Mouse (Mus musculus) embryonic fibroblast, embryonic 13.5 days (primary cell): Measurements from ENCODE around the gene Polr2l. TPM values are rescaled to one million over a fixed set of nuclear protein-coding genes. Genes with fewer than 3 reads are reported as not detected.

Source experiments
- H3K27ac ChIP-seq: 2 replicates; pipeline ENCODE4 v1.5.1; 2012; ENCODE audit warnings: low read length, control low read depth, inconsistent platforms; ENCODE audit not compliant: insufficient read depth
- H3K4me1 ChIP-seq: 2 replicates; pipeline ENCODE4 v1.6.1; 2011; ENCODE audit warnings: low read length; ENCODE audit not compliant: control insufficient read depth, insufficient read depth
- H3K4me3 ChIP-seq: 2 replicates; pipeline ENCODE4 v1.5.1; 2011; ENCODE audit warnings: mild to moderate bottlenecking, control low read depth, low read length; ENCODE audit not compliant: insufficient read depth
- CTCF ChIP-seq: IDR thresholded peaks from 2 replicates; pipeline ENCODE4 v1.5.1; 2011; ENCODE audit warnings: mild to moderate bottlenecking, control low read depth, low read length, moderate library complexity, borderline replicate concordance; ENCODE audit not compliant: insufficient read depth
- POLR2A ChIP-seq: IDR thresholded peaks from 2 replicates; pipeline ENCODE4 v1.6.1; 2011; ENCODE audit warnings: low read depth, mild to moderate bottlenecking, control low read depth, low read length, moderate library complexity
- polyA plus RNA-seq: library from polyadenylated mRNA; stranded (reverse); fragments of >200 nt; gene quantifications from 2 replicates; pipeline ENCODE4 v1.2.4, GENCODE M21; 2011; ENCODE audit warnings: low read depth; ENCODE audit not compliant: missing spikeins, insufficient read length

Polr2l gene
- polyA plus RNA-seq, 1 experiment: 13.1 TPM

DNA sequence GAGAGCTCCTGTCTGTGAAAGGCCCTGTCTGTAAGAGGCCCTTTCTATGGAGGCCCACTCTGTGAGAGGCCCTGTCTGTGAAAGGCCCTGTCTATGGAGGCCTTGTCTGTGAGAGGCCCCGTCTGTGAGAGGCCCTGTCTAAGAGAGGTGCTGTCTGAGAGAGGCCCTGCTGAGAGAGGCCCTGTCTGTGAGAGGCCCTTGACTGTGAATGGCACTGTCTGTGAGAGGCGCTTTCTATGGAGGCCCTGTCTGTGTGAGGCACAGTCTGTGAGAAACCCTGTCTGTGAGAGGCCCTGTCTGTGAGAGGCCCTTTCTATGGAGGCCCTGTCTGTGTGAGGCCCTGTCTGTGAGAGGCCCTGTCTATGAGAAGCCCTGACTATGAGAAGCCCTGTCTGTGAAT lies 31.3 kb upstream of the Polr2l start:
- Histone ChIP-seq H3K27ac (no peak overlapping the region), H3K4me1 (no peaks in the 10 kb centered on the region), H3K4me3 (no peak overlapping the region)
- TF ChIP-seq CTCF (no peak), POLR2A (no peak)

- Histone ChIP-seq H3K4me3 (no peak overlapping the region), H3K27ac (no peak overlapping the region), H3K4me1 (no peaks in the 10 kb centered on the region)
- TF ChIP-seq POLR2A: no peak
- no peak for TF ChIP-seq CTCF
Measured at GRCm38 (mm10) chr7:141502556-141502905, 27.6 kb upstream of the Polr2l start.

GRCm38 (mm10) chr7:141501820-141502555 lies 27.1 kb upstream of the Polr2l start:
- no peaks in the 10 kb centered on the region for H3K4me1 ChIP-seq
- no peak overlapping the region for H3K4me3 ChIP-seq
- H3K27ac ChIP-seq: no peak overlapping the region
- TF ChIP-seq CTCF (no peak), POLR2A (no peak)

GRCm38 (mm10) chr7:141497600-141497999 lies 22.7 kb upstream of the Polr2l start:
- H3K4me1 ChIP-seq: no peaks in the 10 kb centered on the region
- H3K4me3 ChIP-seq: no peak overlapping the region
- H3K27ac ChIP-seq: no peak overlapping the region
- no peak for TF ChIP-seq POLR2A
- TF ChIP-seq CTCF: no peak

DNA sequence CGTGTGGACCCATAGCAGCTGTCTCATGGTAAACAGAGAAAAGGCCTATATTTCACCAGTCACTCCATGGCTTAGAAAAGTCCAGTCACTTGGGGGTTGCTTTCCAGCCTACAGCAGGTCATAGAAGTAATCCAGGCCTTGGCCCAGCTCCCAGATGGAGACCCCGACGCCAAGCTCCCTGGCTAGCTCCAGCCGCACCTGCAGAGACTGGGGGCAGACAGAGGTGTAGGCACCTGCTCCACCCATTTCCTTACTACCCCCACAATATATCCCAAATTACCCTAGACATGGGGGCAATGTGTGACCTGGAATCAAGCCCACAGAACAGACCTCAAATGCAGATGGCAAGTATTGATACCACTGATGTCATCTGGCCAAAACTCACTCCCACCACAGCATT lies 21.0 kb upstream of the Polr2l start:
- Histone ChIP-seq H3K4me1 (no peaks in the 10 kb centered on the region), H3K27ac (no peak overlapping the region), H3K4me3 (no peak overlapping the region)
- TF ChIP-seq POLR2A (no peak), CTCF (no peak)

DNA sequence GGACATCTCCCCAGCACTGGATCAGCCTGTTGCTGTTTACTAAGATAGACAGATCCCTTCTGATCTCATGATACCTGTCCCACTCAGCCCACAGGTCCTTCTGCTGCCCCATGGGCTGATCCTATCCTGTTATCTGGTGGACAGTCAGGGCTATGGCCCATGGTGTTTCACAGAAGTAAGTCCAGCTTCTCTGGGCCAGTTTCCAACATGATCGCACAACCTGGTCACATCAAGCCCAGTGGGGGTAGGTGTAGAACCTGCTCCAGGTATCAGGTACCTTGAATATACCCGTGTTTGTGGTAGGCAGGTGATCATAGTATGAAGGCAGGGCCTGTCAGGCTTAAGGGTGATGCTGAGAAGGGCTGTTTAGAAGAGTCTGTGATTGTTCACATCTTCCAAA lies 20.4 kb upstream of the Polr2l start:
- Histone ChIP-seq H3K4me3 (no peak overlapping the region), H3K27ac (no peak overlapping the region), H3K4me1 (no peaks in the 10 kb centered on the region)
- no peak for TF ChIP-seq CTCF
- TF ChIP-seq POLR2A: no peak

- no peaks in the 10 kb centered on the region for H3K4me1 ChIP-seq
Measured at GRCm38 (mm10) chr7:141493729-141494128, 18.8 kb upstream of the Polr2l start.

DNA sequence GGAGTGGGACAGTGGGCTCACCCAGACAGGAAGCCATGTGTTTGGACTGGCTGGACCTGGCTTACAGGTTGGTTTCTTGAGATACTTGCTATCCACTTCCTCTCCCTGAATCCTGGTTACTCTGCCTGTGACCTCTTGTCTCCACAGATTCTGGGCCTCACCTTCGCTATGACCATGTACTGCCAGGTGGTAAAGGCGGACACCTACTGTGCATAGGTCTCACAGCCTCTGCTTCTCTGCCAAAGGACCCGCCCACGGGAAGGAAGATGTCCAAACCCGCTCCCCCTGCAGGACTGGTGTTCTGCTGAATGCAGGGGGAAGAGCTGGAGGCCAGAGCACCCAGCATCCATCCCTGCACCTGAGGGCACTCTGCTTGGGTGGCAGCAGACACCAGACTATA lies 17.8 kb upstream of the Polr2l start:
- H3K27ac ChIP-seq: no peak overlapping the region
- no peak for TF ChIP-seq CTCF
- no peak for TF ChIP-seq POLR2A
- H3K4me3 ChIP-seq: no peak overlapping the region
- no peaks in the 10 kb centered on the region for H3K4me1 ChIP-seq

More at GRCm38 (mm10) chr7:141493729-141494128, 18.8 kb upstream of the Polr2l start:
- Histone ChIP-seq H3K4me3 (no peak overlapping the region), H3K27ac (no peak overlapping the region)
- TF ChIP-seq CTCF (no peak), POLR2A (no peak)

DNA sequence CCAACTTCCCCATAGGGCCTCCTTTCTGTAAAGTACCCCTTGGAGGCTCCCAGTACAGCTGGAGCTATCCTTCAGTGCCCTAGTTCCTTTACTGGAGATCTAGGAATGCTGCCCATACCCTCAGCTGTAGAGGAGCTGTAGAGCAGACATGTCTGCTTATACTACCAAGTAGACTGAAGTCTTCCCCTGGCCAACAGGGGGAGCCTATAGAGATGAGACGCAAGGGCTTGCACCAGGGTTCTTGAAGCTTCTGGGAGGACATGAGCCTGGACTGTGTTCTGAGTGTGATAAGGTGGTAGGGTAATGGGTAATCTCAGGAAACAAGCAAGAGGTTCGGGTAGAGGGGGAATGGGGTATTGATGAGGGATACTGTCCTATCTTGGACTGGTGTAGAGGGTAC lies 16.2 kb upstream of the Polr2l start:
- no peak overlapping the region for H3K27ac ChIP-seq
- TF ChIP-seq POLR2A: no peak
- TF ChIP-seq CTCF: no peak
- 0 out of 2 replicates have a peak, but pooled peaks cover 4% of the 10 kb centered on the region for H3K4me1 ChIP-seq
- H3K4me3 ChIP-seq: no peak overlapping the region

GRCm38 (mm10) chr7:141487141-141487540 lies 12.2 kb upstream of the Polr2l start:
- no peak overlapping the region for H3K27ac ChIP-seq
- TF ChIP-seq CTCF: no peak
- TF ChIP-seq POLR2A: no peak
- 0 out of 2 replicates have a peak, but pooled peaks cover 7% of the 10 kb centered on the region for H3K4me1 ChIP-seq
- H3K4me3 ChIP-seq: no peak overlapping the region

DNA sequence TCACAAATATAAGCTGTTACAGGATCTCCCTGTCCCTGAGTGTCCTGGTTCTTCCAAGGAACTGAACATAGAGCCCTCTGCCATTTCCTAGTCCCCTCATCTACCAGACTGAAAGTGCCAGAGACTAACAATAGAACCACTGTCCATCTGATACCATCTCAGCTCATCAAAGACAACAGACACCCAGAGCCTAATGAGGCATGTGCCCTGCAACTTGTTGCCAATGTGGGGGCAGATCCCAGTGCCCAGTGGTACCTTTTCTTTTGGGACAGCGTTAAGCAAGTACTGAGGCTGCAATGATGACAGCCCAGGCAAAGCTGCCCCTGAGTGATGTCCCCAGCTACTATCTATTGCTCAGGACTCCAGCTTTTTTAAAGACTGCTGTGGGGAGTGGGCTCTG lies 11.3 kb upstream of the Polr2l start:
- H3K27ac ChIP-seq: no peak overlapping the region
- H3K4me3 ChIP-seq: no peak overlapping the region
- TF ChIP-seq POLR2A: no peak
- no peak for TF ChIP-seq CTCF
- 0 out of 2 replicates have a peak, but pooled peaks cover 7% of the 10 kb centered on the region for H3K4me1 ChIP-seq
